Mouse (Mus musculus) urinary bladder, postnatal 25 days (tissue): ENCODE data around the gene Stx8.

Source experiments
- DNase-seq: peaks from one replicate; pipeline ENCODE4 v3.0.0; 2022; ENCODE audit warnings: low spot score

Stx8 gene

GRCm38 (mm10) chr11:68145586-68146455, 179.8 kb downstream of the Stx8 start:
- DNase-seq: no peak

GRCm38 (mm10) chr11:68146456-68146851, 180.5 kb downstream of the Stx8 start:
- DNase-seq: no peak

DNA sequence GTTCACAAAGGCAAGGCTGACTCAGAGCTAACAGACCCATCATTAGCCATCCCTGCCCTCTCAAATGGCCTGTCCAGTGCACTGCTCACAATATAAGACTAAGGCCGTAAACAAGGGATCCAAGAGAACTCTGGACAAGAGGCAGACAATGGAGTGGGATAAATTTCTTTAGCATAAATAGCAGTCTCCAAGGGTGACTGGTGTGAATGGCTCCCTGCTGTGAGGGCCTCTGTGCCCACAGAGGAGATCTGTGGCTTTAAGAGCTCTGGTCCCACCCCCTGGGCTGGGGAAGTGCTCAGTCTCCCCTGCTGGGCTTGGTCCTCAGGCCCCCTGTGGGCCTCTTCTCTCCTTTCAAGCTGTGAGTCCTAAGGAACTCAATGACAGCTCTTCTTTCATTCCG, 184.9 kb downstream of the Stx8 start:
- no peak for DNase-seq

GRCm38 (mm10) chr11:68155821-68156220, 189.8 kb downstream of the Stx8 start:
- no peak for DNase-seq

GRCm38 (mm10) chr11:68158166-68158565, 192.2 kb downstream of the Stx8 start:
- DNase-seq: no peak

GRCm38 (mm10) chr11:68159867-68160266, 193.9 kb downstream of the Stx8 start:
- no peak for DNase-seq

- no peak for DNase-seq
These were observed 198.4 kb downstream of the Stx8 start for GRCm38 (mm10) chr11:68164408-68164807.

GRCm38 (mm10) chr11:68168427-68168826, 202.4 kb downstream of the Stx8 start:
- DNase-seq: no peak

- no peak for DNase-seq
These were observed 206.1 kb downstream of the Stx8 start for GRCm38 (mm10) chr11:68171973-68172647.

DNA sequence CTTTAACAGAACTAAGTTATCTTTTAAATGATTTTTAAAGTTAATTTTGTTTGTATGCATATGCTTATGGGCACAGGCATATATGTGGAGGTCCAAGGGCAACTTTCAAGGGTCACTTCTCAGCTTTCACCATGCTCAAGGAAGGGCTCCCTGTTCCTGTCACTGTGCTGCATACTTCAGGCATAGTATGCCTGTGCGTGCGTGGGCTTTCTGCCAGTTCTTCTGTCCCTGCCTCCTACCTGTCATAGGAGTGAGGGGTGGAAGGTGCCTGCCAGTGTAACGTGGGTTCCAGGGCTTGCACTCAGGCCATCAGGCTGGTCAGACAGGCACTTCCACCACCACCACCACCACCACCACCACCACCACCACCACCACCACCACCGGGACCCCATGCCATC, 206.7 kb downstream of the Stx8 start:
- DNase-seq: no peak

- DNase-seq: no peak
These were observed 210.6 kb downstream of the Stx8 start for GRCm38 (mm10) chr11:68176550-68176949.

DNA sequence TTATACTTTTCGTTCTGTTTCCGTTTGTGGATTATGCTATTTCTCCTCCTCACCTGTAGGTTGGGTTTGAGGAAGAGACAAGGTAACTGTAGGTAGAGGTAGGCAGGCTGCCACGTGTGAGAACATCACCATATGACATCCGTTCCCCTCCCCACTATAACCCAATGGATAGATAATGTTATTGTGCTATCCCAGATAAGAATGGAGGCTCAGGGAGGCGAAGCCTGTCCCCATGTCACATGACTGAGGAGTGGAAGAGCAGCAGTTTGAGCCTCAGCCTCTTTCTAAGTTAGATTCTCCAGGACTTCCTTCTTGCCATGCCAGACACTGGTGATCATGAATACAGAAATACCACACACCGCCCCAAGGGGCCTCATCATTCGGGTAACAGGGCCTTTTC, 211.4 kb downstream of the Stx8 start:
- no peak for DNase-seq

GRCm38 (mm10) chr11:68185647-68186046, 219.7 kb downstream of the Stx8 start:
- DNase-seq: no peak

DNA sequence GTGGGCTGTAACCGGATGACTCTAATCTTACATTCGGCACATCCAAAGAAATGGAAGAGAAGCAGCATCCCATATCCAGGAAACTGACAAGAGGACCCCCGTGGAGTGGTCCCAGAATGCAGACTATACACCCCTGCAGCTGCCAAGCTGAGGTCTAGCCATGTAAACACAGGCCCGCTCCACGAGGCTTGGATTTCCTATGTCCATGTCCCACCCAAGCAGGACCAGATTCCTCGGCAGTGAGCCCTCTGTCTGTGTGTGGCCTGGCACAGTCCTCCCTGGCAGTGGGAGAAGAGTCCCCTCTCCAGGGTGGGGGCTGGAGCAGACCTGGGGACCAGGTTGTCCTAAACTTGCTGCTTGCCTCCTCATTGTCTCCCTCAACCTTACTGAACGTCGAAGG, 221.2 kb downstream of the Stx8 start:
- no peak for DNase-seq

DNA sequence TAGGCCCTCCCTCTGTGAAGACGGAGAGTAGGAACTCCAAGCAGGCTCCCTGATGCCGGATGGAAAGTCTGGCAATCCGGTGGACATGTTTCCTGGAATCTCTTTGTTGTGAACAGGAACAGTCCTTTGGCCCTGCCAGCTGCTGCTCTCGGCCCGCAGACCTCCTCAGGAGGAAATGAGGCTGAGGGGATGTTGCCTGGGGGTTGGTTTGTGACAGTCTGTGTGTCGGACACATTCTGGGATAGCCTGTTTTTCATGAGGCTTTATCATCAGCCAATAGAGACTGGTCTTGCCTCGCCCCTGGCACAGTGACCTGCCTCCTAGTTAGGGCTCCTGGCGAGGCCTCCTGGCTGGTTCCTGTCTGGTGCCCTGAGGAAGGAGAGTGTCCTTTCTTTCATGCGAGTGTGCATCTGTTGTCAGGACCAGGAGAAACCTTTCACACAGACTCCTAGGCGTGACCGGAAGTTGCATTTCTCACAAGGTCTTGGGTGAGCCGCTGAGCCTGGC, 222.8 kb downstream of the Stx8 start:
- DNase-seq: no peak

DNA sequence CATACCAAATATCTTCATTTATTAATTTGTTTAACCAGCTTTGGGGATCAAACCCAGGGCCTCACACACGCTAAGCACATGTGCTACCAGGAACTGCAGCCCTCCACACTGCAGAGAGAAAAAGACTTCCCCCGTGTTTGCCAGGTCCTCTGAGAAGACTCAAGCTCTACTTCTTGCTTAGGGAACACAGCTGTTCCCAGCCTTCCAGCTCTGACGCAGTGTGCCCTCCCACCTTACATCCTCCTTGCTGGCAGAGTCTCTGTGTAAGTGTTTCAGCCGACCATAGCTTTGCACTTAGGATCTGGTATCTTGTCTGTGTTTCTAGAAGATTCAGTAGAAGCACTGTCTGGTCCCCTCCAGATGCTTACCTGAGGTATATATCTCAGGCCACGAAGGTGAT, 224.9 kb downstream of the Stx8 start:
- DNase-seq: no peak

DNA sequence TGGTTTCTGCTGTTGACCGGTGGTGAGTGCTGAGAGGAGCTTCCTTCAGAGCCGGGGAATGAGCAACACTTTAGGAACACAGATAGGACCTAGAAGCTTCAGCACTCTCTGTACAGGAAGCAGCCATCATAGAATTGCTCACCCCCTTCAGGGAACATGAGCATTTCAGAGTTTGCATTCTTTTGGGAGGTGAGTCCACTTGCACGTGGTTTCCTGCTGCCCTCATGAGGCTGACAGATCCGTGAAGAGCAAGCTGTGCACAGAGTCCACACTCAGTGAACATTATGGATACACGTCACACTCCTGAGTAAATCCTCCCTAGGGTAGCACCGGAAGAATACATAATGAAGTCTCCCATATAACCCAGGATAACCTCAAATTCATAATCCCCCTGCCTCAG, 229.2 kb downstream of the Stx8 start:
- DNase-seq: no peak

GRCm38 (mm10) chr11:68195693-68196176, 229.7 kb downstream of the Stx8 start:
- no peak for DNase-seq

- DNase-seq: no peak
These were observed 230.6 kb downstream of the Stx8 start for GRCm38 (mm10) chr11:68196566-68196965.

DNA sequence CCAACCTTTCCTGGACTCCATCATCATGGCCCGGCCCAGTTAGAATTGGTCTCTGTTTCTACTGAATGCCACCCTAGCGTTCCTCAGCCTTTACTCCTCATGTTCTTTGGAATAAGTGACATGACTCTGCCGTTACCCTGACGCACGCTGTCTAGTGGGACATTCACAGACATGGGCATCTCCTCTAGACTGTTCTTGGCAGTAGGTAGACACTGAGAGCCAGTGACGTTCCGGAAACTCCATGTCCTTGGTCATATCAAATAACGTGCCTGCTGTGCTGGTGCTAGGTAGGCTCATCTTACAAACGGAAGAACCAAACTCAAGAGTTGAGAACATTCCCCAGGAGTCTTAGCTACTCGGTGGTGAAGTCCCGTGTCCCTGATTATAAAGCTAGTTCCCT, 231.5 kb downstream of the Stx8 start:
- DNase-seq: no peak

GRCm38 (mm10) chr11:68198696-68199095, 232.7 kb downstream of the Stx8 start:
- DNase-seq: no peak

- DNase-seq: no peak
These were observed 233.1 kb downstream of the Stx8 start for GRCm38 (mm10) chr11:68199103-68199502.

DNA sequence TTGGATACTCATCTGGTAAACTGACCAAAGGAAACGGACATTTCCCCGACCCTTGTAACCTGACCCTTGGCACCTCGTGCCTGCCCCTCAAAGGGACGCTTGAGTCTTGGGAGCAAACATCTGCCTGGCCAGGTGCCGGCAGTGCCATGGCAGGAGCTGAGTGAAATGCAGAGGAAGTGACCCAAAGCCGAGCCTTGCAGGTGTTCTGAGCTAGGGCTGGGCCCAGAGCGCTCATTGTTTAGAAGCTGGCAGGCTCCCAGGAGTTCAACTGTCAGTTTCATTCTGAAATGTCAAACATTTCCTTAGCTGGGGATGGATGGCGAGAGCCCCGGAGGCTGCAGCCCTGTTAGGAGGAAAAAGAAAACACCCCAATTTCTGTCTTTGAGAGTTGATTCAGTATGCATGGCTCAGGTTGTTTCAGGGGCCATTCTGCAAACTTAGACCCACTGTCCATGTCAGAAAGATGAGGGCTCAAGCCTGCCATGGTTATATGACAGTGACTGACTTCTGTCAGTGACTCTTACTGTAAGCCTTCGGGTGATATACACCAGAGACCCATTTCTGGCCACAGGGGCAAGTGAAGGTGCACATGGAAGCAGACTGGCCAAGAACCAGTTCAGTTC, 233.9 kb downstream of the Stx8 start:
- DNase-seq: no peak
